Mouse (Mus musculus) MEL (cell line): ENCODE results near the gene Vash1. TPM values are rescaled to one million over a fixed set of nuclear protein-coding genes. Genes with fewer than 3 reads are reported as not detected.

Source experiments
- DNase-seq: peaks from one replicate; pipeline ENCODE4 v3.0.0; 2011; ENCODE audit warnings: low read depth, low spot score
- H3K27ac ChIP-seq: 2 replicates; pipeline ENCODE4 v1.5.1; 2012; ENCODE audit warnings: low read depth, mild to moderate bottlenecking, control low read depth, low read length, moderate library complexity; ENCODE audit not compliant: control insufficient read depth
- H3K27me3 ChIP-seq, 2 experiments: fragments of 150-350 bp in 1 of 2; sonication (generic) in 1 of 2; 2 replicates each; pipeline ENCODE4 v1.6.1; 2012; ENCODE audit warnings: low read length in 2 of 2, mild to moderate bottlenecking in 2 of 2, improper control_type of control experiment in 1 of 2, moderate library complexity in 1 of 2; ENCODE audit not compliant: insufficient read depth in 2 of 2, control insufficient read depth in 1 of 2
- H3K36me3 ChIP-seq, 2 experiments: 2 replicates each; pipeline ENCODE4 v1.6.1; 2012 to 2014; ENCODE audit warnings: low read length in 2 of 2, improper control_type of control experiment in 1 of 2, inconsistent platforms in 1 of 2, mild to moderate bottlenecking in 1 of 2; ENCODE audit not compliant: insufficient read depth in 2 of 2, control insufficient read depth in 1 of 2
- H3K4me1 ChIP-seq, 2 experiments: fragments of 150-350 bp in 1 of 2; sonication (generic) in 1 of 2; 2 replicates each; pipeline ENCODE4 v1.6.1; 2012; ENCODE audit warnings: low read length in 2 of 2, improper control_type of control experiment in 1 of 2, mild to moderate bottlenecking in 1 of 2; ENCODE audit not compliant: insufficient read depth in 2 of 2, control insufficient read depth in 1 of 2
- H3K4me3 ChIP-seq, 2 experiments: fragments of 150-350 bp in 1 of 2; sonication (generic) in 1 of 2; 2 replicates each; pipeline ENCODE4 v1.5.1; 2012; ENCODE audit warnings: low read depth in 2 of 2, low read length in 2 of 2, mild to moderate bottlenecking in 2 of 2, moderate library complexity in 2 of 2, control low read depth in 1 of 2, improper control_type of control experiment in 1 of 2; ENCODE audit not compliant: control insufficient read depth in 1 of 2, insufficient read depth in 1 of 2
- H3K79me2 ChIP-seq: 2 replicates; pipeline ENCODE4 v1.6.1; 2012; ENCODE audit warnings: mild to moderate bottlenecking, low read length, moderate library complexity; ENCODE audit not compliant: control insufficient read depth, poor library complexity, insufficient read depth
- H3K9ac ChIP-seq: 2 replicates; pipeline ENCODE4 v1.6.1; 2012; ENCODE audit warnings: low read depth, mild to moderate bottlenecking, control low read depth, low read length, moderate library complexity; ENCODE audit not compliant: control insufficient read depth, poor library complexity, severe bottlenecking
- H3K9me3 ChIP-seq: fragments of 150-350 bp; sonication (generic); replicated peaks from 2 replicates; pipeline ENCODE4 v1.6.1; 2012; ENCODE audit warnings: mild to moderate bottlenecking, low read length, improper control_type of control experiment, moderate library complexity; ENCODE audit not compliant: insufficient read depth
- CTCF ChIP-seq, 3 experiments: IDR thresholded peaks in 2 of 3; conservative IDR thresholded peaks in 1 of 3; 2 replicates each; pipeline ENCODE4 v1.5.1; 2011 to 2012; ENCODE audit warnings: low read length in 3 of 3, low read depth in 2 of 3, mild to moderate bottlenecking in 2 of 3, improper control_type of control experiment in 1 of 3, inconsistent platforms in 1 of 3, mixed read lengths in 1 of 3, moderate library complexity in 1 of 3; ENCODE audit not compliant: control insufficient read depth in 1 of 3, insufficient read depth in 1 of 3, poor library complexity in 1 of 3, severe bottlenecking in 1 of 3
- E2F4 ChIP-seq: IDR thresholded peaks from 2 replicates; pipeline ENCODE4 v1.6.1; 2011; ENCODE audit warnings: low read depth, low read length, improper control_type of control experiment, borderline replicate concordance
- EP300 ChIP-seq, 2 experiments: IDR thresholded peaks; 2 replicates each; pipeline ENCODE4 v1.6.1; 2011; ENCODE audit warnings: improper control_type of control experiment in 2 of 2, low read length in 2 of 2, low read depth in 1 of 2, mild to moderate bottlenecking in 1 of 2
- GATA1 ChIP-seq: IDR thresholded peaks from 2 replicates; pipeline ENCODE4 v1.6.1; 2011; ENCODE audit warnings: low read depth, low read length, improper control_type of control experiment
- MAZ ChIP-seq: IDR thresholded peaks from 2 replicates; pipeline ENCODE4 v1.6.1; 2012; ENCODE audit warnings: low read depth, mild to moderate bottlenecking, inconsistent platforms, low read length, improper control_type of control experiment
- MXI1 ChIP-seq: IDR thresholded peaks from 2 replicates; pipeline ENCODE4 v1.6.1; 2011; ENCODE audit warnings: mild to moderate bottlenecking, low read depth, low read length, improper control_type of control experiment
- SMC3 ChIP-seq: IDR thresholded peaks from 2 replicates; pipeline ENCODE4 v1.6.1; 2011; ENCODE audit warnings: low read depth, low read length, improper control_type of control experiment
- TAL1 ChIP-seq: IDR thresholded peaks from 2 replicates; pipeline ENCODE4 v1.6.1; 2012; ENCODE audit warnings: mild to moderate bottlenecking, inconsistent platforms, low read length, moderate library complexity, mixed read lengths
- polyA plus RNA-seq, 2 experiments: library from polyadenylated mRNA; stranded (reverse) in 1 of 2; unstranded in 1 of 2; fragments of >175 nt in 1 of 2; fragments of >200 nt in 1 of 2; gene quantifications; 2 replicates each; pipeline versions ENCODE4 v1.2.1 to v1.2.4; 2012; ENCODE audit warnings: low replicate concordance in 2 of 2, low read depth in 1 of 2; ENCODE audit not compliant: insufficient read length in 2 of 2, insufficient read depth in 1 of 2, missing spikeins in 1 of 2
- total RNA-seq: library from RNA; depleted of rRNA; stranded (reverse); fragments of 300-350 nt; gene quantifications from 2 replicates; pipeline ENCODE4 v1.2.3, GENCODE M21; 2012; rRNA removed

Vash1 gene
- total and polyA plus RNA-seq, 3 experiments, result 0.24 to 0.39 TPM; not detected in 1

- Histone ChIP-seq H3K27ac (no peak within 1 kb of the TSS), H3K79me2 (no peaks in the 10 kb centered on the region), H3K9me3 (no peaks in the 10 kb centered on the region), H3K4me3 (no peak within 1 kb of the TSS), H3K4me1 (no peaks in the 10 kb centered on the region), H3K9ac (no peak within 1 kb of the TSS), H3K27me3 (peaks cover 2% of the 10 kb centered on the region in 2 experiments; a peak in 3 of 4 replicates), H3K36me3 (no peaks in the 10 kb centered on the region)
- DNase-seq, result no peak
- TF ChIP-seq TAL1 (no peak), GATA1 (no peak), MAZ (no peak), E2F4 (no peak), SMC3 (no peak), MXI1 (no peak), CTCF (IDR thresholded peaks at IDR 0.05 in 2 of 3, conservative IDR thresholded peaks at IDR 0.05 in 1 of 3; ENCODE audit: control insufficient read depth in 1 of 3, insufficient read depth in 1 of 3, low read depth in 2 of 3, low read length in 3 of 3, poor library complexity in 1 of 3, severe bottlenecking in 1 of 3) (no peak), EP300 (IDR thresholded peaks at IDR 0.05; ENCODE audit: low read depth in 1 of 2, low read length in 2 of 2) (no peak)
Measured at GRCm38 (mm10) chr12:86734319-86734810, 55.9 kb downstream of the Vash1 start, which contains the start of gene Lrrc74a. Lrrc74a (plus strand) TSS chr12:86734369.

Other genes starting within 250 kb of the Vash1 start
- 1.3 TPM in 2 replicates for gene Angel1, start 47.8 kb downstream of the Vash1 start, total RNA-seq
- gene Angel1, start 47.8 kb downstream of the Vash1 start, polyA plus RNA-seq, result 1 to 10 TPM in 1 of 2 experiments, not detected in 1; 5.3 TPM
- gene Lrrc74a, start 55.7 kb downstream of the Vash1 start, total RNA-seq, result not detected in 2 replicates
- gene Lrrc74a, start 55.7 kb downstream of the Vash1 start, polyA plus RNA-seq, result not detected
- gene Irf2bpl, start 206.1 kb downstream of the Vash1 start, total RNA-seq, result 6.9 and 8.2 TPM in 2 replicates
- 1 to 10 TPM in 1 of 2 experiments, not detected in 1; 8.0 TPM for gene Irf2bpl, start 206.1 kb downstream of the Vash1 start, polyA plus RNA-seq